Mouse (Mus musculus) layer of hippocampus, adult 9-10 months (tissue): Measurements from ENCODE around the gene Maml3.

Source experiments
- DNase-seq: peaks from one replicate; pipeline ENCODE4 v3.0.0; 2022; ENCODE audit warnings: low spot score

Gene Maml3

DNA sequence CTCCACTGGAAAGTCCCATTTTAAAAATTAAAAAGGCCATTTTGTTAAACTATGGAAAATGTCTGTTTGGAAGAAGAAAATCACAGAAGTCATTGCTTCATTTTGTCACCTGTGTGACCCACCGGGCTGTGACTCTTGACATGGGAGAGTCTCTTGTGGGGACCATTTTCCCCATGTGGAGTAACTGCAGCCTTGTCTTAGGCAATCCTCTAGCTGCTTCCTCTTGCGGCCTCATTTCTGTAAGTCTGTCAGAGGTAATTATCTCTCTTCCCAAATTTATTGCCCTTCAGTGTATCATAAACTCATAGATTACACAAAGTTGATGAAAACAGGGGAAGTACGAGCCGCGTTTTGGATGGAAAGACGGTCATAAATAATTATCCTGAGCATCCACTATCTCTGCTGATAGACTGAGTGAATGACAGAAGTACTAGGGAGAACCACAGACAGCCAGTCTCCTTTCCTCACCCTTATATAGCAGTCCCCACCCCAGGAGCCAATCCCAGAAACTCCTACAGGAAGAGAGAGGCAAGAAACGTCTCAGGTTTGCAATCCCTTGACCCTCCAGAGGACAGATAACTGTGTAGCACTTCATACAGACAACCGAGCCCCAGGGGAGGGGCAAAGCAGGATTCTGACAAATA is 14.5 kb downstream of the Maml3 start:
- DNase-seq: no peak

- peak; percentile 90 for DNase-seq
These were observed 16.2 kb downstream of the Maml3 start for GRCm38 (mm10) chr3:52088458-52089341.

GRCm38 (mm10) chr3:52087636-52088280 is 17.1 kb downstream of the Maml3 start:
- DNase-seq: no peak

- DNase-seq: no peak
These were observed 26.1 kb downstream of the Maml3 start for GRCm38 (mm10) chr3:52078763-52079162.

DNA sequence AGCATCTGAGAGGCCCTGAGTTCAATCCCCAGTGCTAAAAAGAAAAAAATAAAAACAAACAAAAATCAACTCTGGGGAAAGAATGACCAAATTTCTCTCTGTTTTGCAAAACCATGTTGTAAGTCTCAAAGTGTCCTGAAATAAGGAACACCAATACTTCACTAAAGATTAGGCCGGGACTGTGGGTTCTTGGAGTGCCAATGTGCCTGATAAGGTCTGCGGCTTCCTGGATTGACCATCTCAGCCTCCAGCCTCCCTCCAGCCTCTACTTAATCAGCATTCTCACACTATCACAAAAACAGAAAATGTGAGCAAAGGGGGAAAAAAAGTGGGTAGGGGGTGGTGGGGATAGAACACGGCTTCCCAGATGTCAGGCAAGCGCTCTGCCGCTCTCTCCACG is 30.9 kb downstream of the Maml3 start:
- no peak for DNase-seq

- DNase-seq: no peak
These were observed 32.9 kb downstream of the Maml3 start for GRCm38 (mm10) chr3:52071996-52072395.

- DNase-seq: no peak
These were observed 34.8 kb downstream of the Maml3 start for GRCm38 (mm10) chr3:52070163-52070478.

- peak; percentile 59 for DNase-seq
These were observed 35.3 kb downstream of the Maml3 start for GRCm38 (mm10) chr3:52069304-52070162.

DNA sequence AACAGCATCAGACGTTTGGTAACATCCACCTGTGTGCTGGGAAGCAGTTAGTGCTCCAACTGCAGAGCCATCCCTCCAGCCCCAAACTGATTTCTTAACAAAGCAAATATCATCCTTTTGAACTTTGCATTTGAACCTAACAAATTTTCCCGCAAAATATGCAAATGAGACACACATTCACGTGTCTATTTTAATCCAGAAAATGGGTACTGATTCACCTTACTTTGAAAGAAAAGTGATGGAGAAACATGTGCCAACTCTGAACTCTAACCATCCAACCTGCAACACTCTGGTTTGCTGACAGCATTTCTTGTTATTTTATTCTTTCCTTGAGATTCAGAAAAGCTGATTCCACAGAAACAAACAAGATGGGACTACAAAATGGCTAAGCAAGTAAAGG is 36.0 kb downstream of the Maml3 start:
- no peak for DNase-seq

- no peak for DNase-seq
These were observed 37.7 kb downstream of the Maml3 start for GRCm38 (mm10) chr3:52067181-52067580.

DNA sequence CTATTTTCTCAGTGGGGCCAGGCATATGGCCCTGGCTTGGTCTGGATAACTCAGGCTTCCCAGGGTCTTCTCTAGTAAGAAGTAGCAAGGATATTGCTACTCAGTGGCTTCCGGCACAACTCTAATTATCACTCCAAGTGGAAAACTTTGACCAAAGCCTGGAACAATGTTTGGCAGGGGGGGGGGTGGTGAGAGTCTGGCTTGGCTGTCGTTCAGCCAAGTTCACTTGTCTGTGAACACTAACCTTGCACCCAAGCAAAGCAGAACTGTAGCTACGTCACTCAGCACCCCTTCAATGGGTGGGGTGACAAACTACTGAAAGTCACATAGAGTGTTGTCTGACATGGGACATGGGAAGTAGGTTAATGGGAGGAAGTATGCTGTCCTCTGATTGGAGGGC is 38.7 kb downstream of the Maml3 start:
- no peak for DNase-seq

DNA sequence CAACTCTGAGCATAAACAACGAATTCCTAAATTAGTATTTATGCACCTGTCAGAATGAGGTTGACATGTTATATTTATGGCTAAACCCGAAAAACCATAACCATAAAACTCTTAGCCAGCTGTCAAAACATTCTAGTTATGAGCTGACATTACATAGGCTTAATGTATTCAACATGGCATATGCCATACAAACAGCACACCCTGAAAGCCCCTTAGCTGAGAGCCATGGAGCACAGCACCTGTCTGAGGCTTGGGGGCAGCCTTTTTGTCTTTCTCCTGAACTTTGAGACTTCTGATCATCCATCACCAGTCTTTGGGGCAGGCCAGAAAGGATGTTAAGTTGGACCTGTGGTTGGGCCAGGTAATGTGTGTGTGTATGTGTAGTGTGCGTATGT is 41.6 kb downstream of the Maml3 start:
- no peak for DNase-seq

- DNase-seq: no peak
These were observed 42.3 kb downstream of the Maml3 start for GRCm38 (mm10) chr3:52062389-52063260.

DNA sequence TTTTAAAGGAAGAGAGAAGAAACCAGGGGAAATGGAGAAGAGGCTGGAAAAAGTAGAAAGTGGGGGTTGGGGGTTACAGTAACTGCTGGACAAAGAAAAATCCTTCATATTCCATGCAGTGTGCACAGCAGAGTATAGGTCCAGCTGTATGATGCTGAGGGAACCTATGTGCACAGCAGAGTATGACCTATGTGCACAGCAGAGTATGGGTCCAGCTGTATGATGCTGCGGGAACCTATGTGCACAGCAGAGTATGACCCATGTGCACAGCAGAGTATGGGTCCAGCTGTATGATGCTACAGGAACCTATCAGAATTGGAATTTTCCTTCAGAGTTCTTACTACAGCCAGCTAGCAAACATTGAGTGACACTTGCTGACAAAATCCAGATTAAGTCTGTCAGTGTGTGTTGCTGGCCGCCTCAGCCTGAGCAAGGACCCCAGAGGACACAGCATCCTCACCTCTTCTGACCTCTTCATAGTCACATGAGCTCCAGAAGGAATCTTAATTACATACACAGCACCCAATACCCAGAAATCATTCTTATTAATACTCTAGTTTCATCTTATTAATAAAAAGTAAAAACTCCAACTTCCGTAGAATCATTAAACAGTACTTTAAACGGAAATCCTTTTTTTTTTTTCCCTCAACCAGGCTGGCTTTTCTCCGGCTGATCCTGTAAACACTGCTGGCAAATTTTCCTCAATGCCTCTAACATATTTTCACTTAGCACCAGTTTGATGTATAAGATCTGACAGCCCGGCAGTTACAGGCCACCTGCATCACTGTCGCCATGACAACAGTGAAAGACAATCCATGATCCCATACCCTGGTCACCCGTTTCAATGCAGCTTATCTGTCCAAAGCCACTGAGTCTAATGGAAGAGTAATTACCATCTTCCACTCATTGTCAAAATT is 43.1 kb downstream of the Maml3 start:
- DNase-seq: no peak

- DNase-seq: no peak
These were observed 44.0 kb downstream of the Maml3 start for GRCm38 (mm10) chr3:52060886-52061285.

- DNase-seq: no peak
These were observed 53.1 kb downstream of the Maml3 start for GRCm38 (mm10) chr3:52051801-52052200.

DNA sequence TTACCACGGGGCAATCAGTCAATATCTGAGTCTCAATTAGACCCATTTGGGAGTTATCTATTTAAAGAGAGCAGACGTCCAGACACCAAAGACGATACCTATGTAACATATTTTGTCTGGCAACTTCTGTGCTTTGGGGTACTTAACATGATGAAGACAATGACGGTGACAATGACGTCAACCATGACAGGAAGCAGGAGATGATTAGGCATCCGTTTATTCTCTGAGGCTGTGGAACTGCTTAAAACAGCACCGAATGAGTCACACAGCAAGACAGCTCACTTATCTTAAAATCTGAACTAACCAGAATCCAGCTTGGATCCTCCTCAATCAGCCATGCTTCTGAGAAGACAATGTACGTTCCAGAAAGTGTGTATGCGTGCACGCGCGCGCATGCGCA is 56.8 kb downstream of the Maml3 start:
- DNase-seq: no peak

DNA sequence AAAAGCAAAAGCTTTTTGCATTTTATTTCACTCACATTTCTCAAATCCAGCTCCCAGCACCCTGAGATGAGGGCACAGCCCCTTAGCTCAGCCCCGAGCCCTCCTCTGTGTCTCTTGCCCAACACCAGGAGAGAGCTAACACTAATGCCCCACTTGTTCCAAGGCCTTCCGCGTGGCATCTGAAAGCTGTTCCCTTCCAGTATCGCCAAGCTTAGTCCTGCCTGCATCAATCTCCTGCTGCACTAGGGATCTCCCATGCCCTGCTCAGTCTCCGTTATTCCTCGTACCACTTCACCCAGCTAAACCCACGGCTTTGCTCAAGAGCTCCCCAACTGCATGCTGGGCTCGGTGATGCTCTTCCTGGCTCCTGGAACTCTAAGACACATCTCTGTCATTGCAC is 57.3 kb downstream of the Maml3 start:
- DNase-seq: no peak

DNA sequence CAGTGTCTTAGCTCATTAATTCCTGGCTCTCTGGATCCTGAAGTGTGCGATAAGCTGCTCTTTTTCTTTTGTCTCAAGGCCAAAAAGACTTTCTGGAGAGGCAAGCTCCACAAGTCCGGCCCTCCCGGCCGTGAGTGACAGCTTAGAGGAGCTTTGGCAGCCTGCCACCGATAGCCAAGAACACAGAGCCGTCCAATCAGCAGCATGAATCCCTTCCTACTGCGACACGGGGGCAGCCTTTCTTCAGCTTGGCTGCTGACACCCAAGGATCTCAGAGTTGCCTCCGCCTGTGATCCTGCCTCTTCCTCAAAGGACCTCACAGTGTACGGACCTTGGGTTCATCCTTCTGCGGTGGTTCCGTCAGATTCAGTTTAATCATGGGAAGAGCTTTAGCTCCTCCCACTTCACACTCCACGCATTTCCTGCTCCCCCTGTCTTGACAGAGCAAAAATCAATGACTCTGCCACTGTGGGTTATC is 57.9 kb downstream of the Maml3 start:
- DNase-seq: peak; percentile 83
